Mouse (Mus musculus): Measurements from ENCODE around the gene Olfr68. TPM values are rescaled to one million over a fixed set of nuclear protein-coding genes. Genes with fewer than 3 reads are reported as not detected.

Gene Olfr68
- polyA plus RNA-seq, 1 experiment from 2014 or later, result not detected

DNA sequence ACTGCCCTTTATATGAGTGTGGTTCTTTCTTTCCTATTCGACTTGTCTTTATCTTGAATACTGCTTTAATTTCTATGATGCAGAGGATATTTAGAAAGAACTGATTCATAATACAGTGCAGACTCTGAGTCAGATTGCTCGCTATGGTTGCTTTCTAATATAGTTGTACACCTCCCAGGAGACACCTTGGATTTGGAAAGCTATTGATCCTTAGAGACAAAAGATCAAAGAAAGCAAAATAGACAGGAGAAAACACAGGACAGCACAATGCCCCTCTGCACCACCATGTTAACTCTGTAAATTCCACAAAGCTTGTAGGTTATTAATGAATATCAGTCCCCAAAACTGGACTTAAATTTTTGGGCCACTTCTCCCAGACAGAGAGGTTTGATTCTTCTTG, 34.7 kb downstream of the Olfr68 start, which contains the start of gene Olfr629:
Gene Olfr629, minus strand, starts transcription at position 101 of the 400 bp plus-strand sequence.
- Histone ChIP-seq H3K36me3 (no peaks in the 10 kb centered on the region), H3K4me1 (no peaks in the 10 kb centered on the region), H3K9me3 (no peaks in the 10 kb centered on the region), H3K4me2 (replicated peaks) (no peak within 1 kb of the TSS), H3K9ac (replicated peaks) (no peak within 1 kb of the TSS), H3K27me3 (no peaks in the 10 kb centered on the region), H3K27ac (replicated peaks) (no peak within 1 kb of the TSS), H3K4me3 (no peak within 1 kb of the TSS)
- ATAC-seq (replicated peaks), result no peak
- WGBS, result 73% methylated on average over 2 of the region's 2 CpGs

GRCm38 (mm10) chr7:103730074-103730473, 49.4 kb downstream of the Olfr68 start, which contains the start of gene Olfr628:
Gene Olfr628 (plus strand): TSS chr7:103730374.
- no peak within 1 kb of the TSS for H3K4me3 ChIP-seq
- no peaks in the 10 kb centered on the region for H3K27me3 ChIP-seq
- no peaks in the 10 kb centered on the region for H3K4me1 ChIP-seq
- 84% methylated on average over 1 of the region's 1 CpGs for WGBS
- no peak within 1 kb of the TSS for H3K4me2 ChIP-seq (replicated peaks)
- no peaks in the 10 kb centered on the region for H3K9me3 ChIP-seq
- no peak within 1 kb of the TSS for H3K27ac ChIP-seq (replicated peaks)
- H3K9ac ChIP-seq (replicated peaks), result no peak within 1 kb of the TSS
- ATAC-seq (replicated peaks), result no peak
- no peaks in the 10 kb centered on the region for H3K36me3 ChIP-seq

Other genes starting within 250 kb of the Olfr68 start
- not detected in 2 replicates for gene Olfr612, start 237.0 kb downstream of the Olfr68 start, polyA plus RNA-seq (2015; fragmentation: Nextera tagmentation; extraction: Ambion mirVana)
- not detected in 2 replicates for gene Olfr613, start 231.6 kb downstream of the Olfr68 start, polyA plus RNA-seq (2015; fragmentation: Nextera tagmentation; extraction: Ambion mirVana)
- gene Olfr615, start 223.6 kb downstream of the Olfr68 start, polyA plus RNA-seq (2015; fragmentation: Nextera tagmentation; extraction: Ambion mirVana), result not detected in 2 replicates
- not detected in 2 replicates for gene Olfr616, start 210.6 kb downstream of the Olfr68 start, polyA plus RNA-seq (2015; fragmentation: Nextera tagmentation; extraction: Ambion mirVana)
- gene Olfr617, start 206.6 kb downstream of the Olfr68 start, polyA plus RNA-seq (2015; fragmentation: Nextera tagmentation; extraction: Ambion mirVana), result not detected in 2 replicates
- gene Olfr618, start 189.6 kb downstream of the Olfr68 start, polyA plus RNA-seq (2015; fragmentation: Nextera tagmentation; extraction: Ambion mirVana), result not detected in 2 replicates
- not detected in 2 replicates for gene Olfr619, start 179.1 kb downstream of the Olfr68 start, polyA plus RNA-seq (2015; fragmentation: Nextera tagmentation; extraction: Ambion mirVana)
- gene Olfr620, start 167.2 kb downstream of the Olfr68 start, polyA plus RNA-seq (2015; fragmentation: Nextera tagmentation; extraction: Ambion mirVana), result not detected in 2 replicates
- gene Olfr622, start 137.0 kb downstream of the Olfr68 start, polyA plus RNA-seq (2015; fragmentation: Nextera tagmentation; extraction: Ambion mirVana), result not detected in 2 replicates
- gene Olfr623, start 116.0 kb downstream of the Olfr68 start, polyA plus RNA-seq (2015; fragmentation: Nextera tagmentation; extraction: Ambion mirVana), result not detected in 2 replicates
- not detected in 2 replicates for gene Olfr624, start 108.5 kb downstream of the Olfr68 start, polyA plus RNA-seq (2015; fragmentation: Nextera tagmentation; extraction: Ambion mirVana)
- gene Olfr625-ps1, start 97.0 kb downstream of the Olfr68 start, polyA plus RNA-seq (2015; fragmentation: Nextera tagmentation; extraction: Ambion mirVana), result not detected in 2 replicates
- gene Olfr243, start 65.0 kb downstream of the Olfr68 start, polyA plus RNA-seq (2015; fragmentation: Nextera tagmentation; extraction: Ambion mirVana), result not detected in 2 replicates
- not detected in 2 replicates for gene Olfr628, start 49.3 kb downstream of the Olfr68 start, polyA plus RNA-seq (2015; fragmentation: Nextera tagmentation; extraction: Ambion mirVana)
- gene Olfr629, start 34.8 kb downstream of the Olfr68 start, polyA plus RNA-seq (2015; fragmentation: Nextera tagmentation; extraction: Ambion mirVana), result not detected in 2 replicates
- not detected in 2 replicates for gene Olfr630, start 22.4 kb downstream of the Olfr68 start, polyA plus RNA-seq (2015; fragmentation: Nextera tagmentation; extraction: Ambion mirVana)
- not detected in 2 replicates for gene Olfr69, start 8.1 kb downstream of the Olfr68 start, polyA plus RNA-seq (2015; fragmentation: Nextera tagmentation; extraction: Ambion mirVana)
- not detected in 2 replicates for gene Olfr67, start 12.1 kb upstream of the Olfr68 start, polyA plus RNA-seq (2015; fragmentation: Nextera tagmentation; extraction: Ambion mirVana)
- gene Hbb-bt, start 34.3 kb upstream of the Olfr68 start, polyA plus RNA-seq (2015; fragmentation: Nextera tagmentation; extraction: Ambion mirVana), result 1,298 and 1,407 TPM in 2 replicates
- 3,597 and 4,102 TPM in 2 replicates for gene Hbb-bs, start 48.4 kb upstream of the Olfr68 start, polyA plus RNA-seq (2015; fragmentation: Nextera tagmentation; extraction: Ambion mirVana)
- gene Hbb-bh2, start 60.8 kb upstream of the Olfr68 start, polyA plus RNA-seq (2015; fragmentation: Nextera tagmentation; extraction: Ambion mirVana), result not detected in 2 replicates
- 1.1 and 2.1 TPM in 2 replicates for gene Hbb-bh1, start 63.5 kb upstream of the Olfr68 start, polyA plus RNA-seq (2015; fragmentation: Nextera tagmentation; extraction: Ambion mirVana)
- 114 and 201 TPM in 2 replicates for gene Hbb-y, start 73.5 kb upstream of the Olfr68 start, polyA plus RNA-seq (2015; fragmentation: Nextera tagmentation; extraction: Ambion mirVana)
- gene Olfr66, start 106.6 kb upstream of the Olfr68 start, polyA plus RNA-seq (2015; fragmentation: Nextera tagmentation; extraction: Ambion mirVana), result not detected in 2 replicates
- gene Olfr64, start 114.8 kb upstream of the Olfr68 start, polyA plus RNA-seq (2015; fragmentation: Nextera tagmentation; extraction: Ambion mirVana), result not detected in 2 replicates
- gene Olfr65, start 123.8 kb upstream of the Olfr68 start, polyA plus RNA-seq (2015; fragmentation: Nextera tagmentation; extraction: Ambion mirVana), result not detected in 2 replicates
- not detected in 2 replicates for gene Olfr631, start 149.1 kb upstream of the Olfr68 start, polyA plus RNA-seq (2015; fragmentation: Nextera tagmentation; extraction: Ambion mirVana)
- gene Olfr632, start 154.6 kb upstream of the Olfr68 start, polyA plus RNA-seq (2015; fragmentation: Nextera tagmentation; extraction: Ambion mirVana), result not detected in 2 replicates
- gene Olfr633, start 164.7 kb upstream of the Olfr68 start, polyA plus RNA-seq (2015; fragmentation: Nextera tagmentation; extraction: Ambion mirVana), result not detected in 2 replicates
- not detected in 2 replicates for gene Olfr635, start 191.5 kb upstream of the Olfr68 start, polyA plus RNA-seq (2015; fragmentation: Nextera tagmentation; extraction: Ambion mirVana)
- gene Olfr638, start 219.0 kb upstream of the Olfr68 start, polyA plus RNA-seq (2015; fragmentation: Nextera tagmentation; extraction: Ambion mirVana), result not detected in 2 replicates
- not detected in 2 replicates for gene Olfr639, start 237.6 kb upstream of the Olfr68 start, polyA plus RNA-seq (2015; fragmentation: Nextera tagmentation; extraction: Ambion mirVana)
- gene Olfr640, start 245.9 kb upstream of the Olfr68 start, polyA plus RNA-seq (2015; fragmentation: Nextera tagmentation; extraction: Ambion mirVana), result not detected in 2 replicates